ENCODE assay signal across 11 mouse cellular contexts in the genomic region with DNA sequence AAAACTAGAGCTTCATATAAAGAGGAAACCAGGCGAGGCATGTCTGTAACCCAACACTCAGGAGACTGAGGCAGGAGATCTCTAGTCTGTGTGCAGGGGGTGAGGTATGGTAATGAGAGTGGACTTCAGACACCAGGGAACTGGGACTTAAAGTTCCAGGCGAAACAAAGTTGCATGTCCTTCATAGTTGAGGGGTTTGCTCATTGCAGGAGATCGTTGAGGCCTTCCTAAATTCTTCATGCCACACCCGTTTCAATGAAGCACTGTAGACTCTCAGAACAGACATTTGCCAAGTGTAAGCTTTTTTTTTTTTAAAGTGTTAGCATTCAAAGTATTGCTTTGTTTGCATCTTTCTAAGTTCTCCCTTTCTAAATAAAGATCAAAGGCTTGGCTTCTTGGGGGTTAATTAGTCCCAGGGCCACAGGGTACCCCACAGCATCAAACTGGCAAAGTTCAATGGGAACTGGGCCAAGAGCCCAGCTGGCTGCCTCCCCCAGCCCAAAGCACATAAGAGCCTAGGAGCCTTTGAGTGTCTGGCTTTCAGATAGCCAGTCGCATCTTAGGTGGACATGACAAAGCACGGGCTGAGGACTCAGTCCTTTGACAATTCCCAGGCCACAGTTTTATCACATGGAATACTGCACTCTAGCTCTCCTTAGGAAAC. TPM values are rescaled to one million over a fixed set of nuclear protein-coding genes. Genes with fewer than 3 reads are reported as not detected.
DNase-seq lines count a peak whose midpoint lies in the region; ATAC-seq lines count a peak whose summit lies in the region.
"Had no signal": no experiment of that assay in that cellular context is flagged by ENCODE, and none has a peak within 500 bp of the region (broad histone marks: within the 10 kb centered on the region; RNA-seq: fewer than 3 reads in every experiment).

No protein-coding gene starts in this region.

- H3K4me2 ChIP-seq in limb, embryonic 15.5 days: no peak overlapping the region
- H3K4me2 ChIP-seq: heart, embryonic 11.5 days had no signal

- no peaks in the 10 kb centered on the region for H3K27me3 ChIP-seq in limb, embryonic 15.5 days

- peak overlapping the region; percentile 12; the same call in 1 of the 2 replicates for H3K27ac ChIP-seq in limb, embryonic 15.5 days
- H3K27ac ChIP-seq: stomach, postnatal 0 days had no signal

- peak; percentile 51 for DNase-seq in kidney, postnatal 14 days
- DNase-seq in kidney, adult 18-20 months: no peak
- peak; percentile 39 for DNase-seq in NIH3T3 (ENCODE audit: low read depth)
- DNase-seq in embryo, embryonic 11 days: peak; percentile 10
- no peak for DNase-seq in layer of hippocampus, adult 9-11 months
- DNase-seq in cerebellum, adult 11-12 months: no peak

- H3K4me3 ChIP-seq in limb, embryonic 15.5 days: no peak overlapping the region
- H3K4me3 ChIP-seq: megakaryocyte, embryonic 14.5 days had no signal

- peaks cover 39% of the 10 kb centered on the region for H3K4me1 ChIP-seq in limb, embryonic 15.5 days

- ATAC-seq in limb, embryonic 15.5 days (ENCODE audit: insufficient number of reproducible peaks, low FRiP score, low TSS enrichment, low read depth): no peak

- no peaks in the 10 kb centered on the region for H3K9me3 ChIP-seq in limb, embryonic 15.5 days

- 45% methylated on average over 6 of the region's 6 CpGs for WGBS in limb, embryonic 15.5 days

- H3K9ac ChIP-seq in limb, embryonic 15.5 days: no peak overlapping the region

- no peaks in the 10 kb centered on the region for H3K36me3 ChIP-seq in limb, embryonic 15.5 days

RNA-seq across cellular contexts. Expression of a gene that starts 1.7 kb away (rescaled TPM):
- polyA plus RNA-seq in limb, embryonic 15.5 days (2015; fragmentation: Nextera tagmentation; extraction: Ambion mirVana): 16.6 and 21.7 TPM in 2 replicates

RNA-seq across cellular contexts. Expression of a gene that starts 14.3 kb away (rescaled TPM):
- polyA plus RNA-seq in limb, embryonic 15.5 days (2015; fragmentation: Nextera tagmentation; extraction: Ambion mirVana): 36.6 and 48.3 TPM in 2 replicates

RNA-seq across cellular contexts. Expression of a gene that starts 26.1 kb away (rescaled TPM):
- polyA plus RNA-seq in limb, embryonic 15.5 days (2015; fragmentation: Nextera tagmentation; extraction: Ambion mirVana): 1.6 and 3.1 TPM in 2 replicates
- polyA plus RNA-seq: small intestine, adult 2 months had no signal

RNA-seq across cellular contexts. Expression of a gene that starts 33.0 kb away (rescaled TPM):
- 272 and 308 TPM in 2 replicates for polyA plus RNA-seq in limb, embryonic 15.5 days (2015; fragmentation: Nextera tagmentation; extraction: Ambion mirVana)

Comparison
In these comparisons a context has a peak if more than half of its experiments do, and no peak if none do; other contexts are left out.
1. DNase-seq: peak in kidney, postnatal 14 days (single experiment), NIH3T3 (single experiment) and embryo, embryonic 11 days (single experiment); none in kidney, adult 18-20 months (single experiment), layer of hippocampus, adult 9-11 months (single experiment) and cerebellum, adult 11-12 months (single experiment).